Mouse (Mus musculus) layer of hippocampus, adult 9-11 months (tissue): ENCODE results near the gene Edem1.

ENCODE experiments used
- DNase-seq: peaks from one replicate; pipeline ENCODE4 v3.0.0; 2022

Gene Edem1

GRCm38 (mm10) chr6:108876052-108876451 is 47.6 kb downstream of the Edem1 start:
- no peak for DNase-seq

DNA sequence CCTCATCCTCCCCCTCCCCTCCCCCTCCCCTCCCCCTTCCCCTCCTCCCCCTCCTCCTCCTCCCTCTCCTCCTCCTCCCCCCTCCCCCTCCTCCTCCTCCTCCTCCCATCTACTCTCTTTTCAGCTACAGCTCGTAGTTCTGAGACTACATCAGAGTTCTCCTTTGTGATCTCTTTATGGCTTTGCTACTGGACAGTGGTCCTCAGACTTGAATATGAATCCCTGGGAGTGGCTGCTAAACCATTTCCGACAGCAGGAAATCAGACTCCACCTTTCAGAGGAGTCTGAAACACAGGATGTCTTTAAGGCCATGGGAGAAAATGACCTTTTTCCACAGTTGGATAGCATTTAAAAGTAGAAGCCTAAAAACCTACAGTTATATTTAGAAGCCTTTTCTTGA is 48.0 kb downstream of the Edem1 start:
- DNase-seq, result no peak

GRCm38 (mm10) chr6:108880368-108881013 is 52.0 kb downstream of the Edem1 start:
- DNase-seq, result no peak

DNA sequence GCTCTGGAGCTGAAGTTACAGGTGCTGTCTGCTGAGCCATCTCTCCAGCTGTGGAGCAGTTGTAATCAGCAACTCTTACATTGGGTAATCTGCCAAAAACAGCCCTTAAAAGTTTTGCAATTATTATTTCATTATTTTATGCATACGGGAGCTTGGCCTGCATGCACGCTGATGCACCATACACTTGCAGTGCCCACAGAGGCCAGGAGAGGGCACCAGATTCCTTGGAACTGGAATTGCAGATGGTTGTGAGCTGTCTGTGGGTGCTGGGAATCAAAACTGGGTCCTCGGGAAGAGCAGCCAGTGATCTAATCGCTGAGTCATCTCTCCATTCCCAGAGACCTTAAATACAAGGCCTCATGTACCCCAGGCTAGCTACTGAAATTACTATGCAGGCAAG is 52.6 kb downstream of the Edem1 start:
- DNase-seq, result no peak

DNA sequence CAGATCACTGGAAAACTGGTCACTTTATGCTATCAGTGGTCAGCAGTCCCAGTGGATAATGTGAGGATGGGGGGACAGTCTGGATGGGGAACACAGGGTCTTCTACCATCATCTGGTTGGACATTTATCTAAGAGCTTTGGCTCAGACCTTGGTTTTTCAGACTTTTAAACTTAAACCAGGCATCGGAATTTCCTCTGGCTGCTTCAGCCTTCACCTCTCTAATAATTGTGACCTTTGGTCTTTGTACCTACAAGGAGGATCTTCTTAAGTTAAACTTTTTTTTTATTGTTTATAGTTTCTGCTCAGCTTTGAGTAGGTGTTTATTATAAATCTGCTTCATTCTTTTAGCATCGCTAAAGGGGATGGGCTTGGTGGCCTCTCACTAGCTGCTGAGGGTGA is 55.4 kb downstream of the Edem1 start:
- no peak for DNase-seq

DNA sequence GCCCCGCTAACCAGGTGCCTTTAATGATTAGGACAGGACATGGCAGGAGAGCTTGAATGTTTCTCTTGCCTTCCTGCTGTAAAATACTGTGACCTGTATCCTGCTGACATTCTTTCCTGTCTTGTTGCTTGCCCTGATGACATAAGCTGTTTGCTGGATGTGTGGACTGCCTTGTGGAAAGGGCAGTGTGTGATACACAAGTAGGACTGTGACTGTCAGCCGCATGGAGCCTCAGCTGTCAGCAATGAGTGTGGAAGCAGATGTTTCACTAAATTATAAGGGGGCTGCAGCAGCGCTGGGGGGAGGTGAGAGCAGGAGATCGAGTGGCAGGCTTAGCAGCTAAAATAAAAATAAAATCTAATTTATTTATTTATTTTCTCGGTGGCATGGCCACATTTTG is 56.2 kb downstream of the Edem1 start:
- DNase-seq, result no peak

DNA sequence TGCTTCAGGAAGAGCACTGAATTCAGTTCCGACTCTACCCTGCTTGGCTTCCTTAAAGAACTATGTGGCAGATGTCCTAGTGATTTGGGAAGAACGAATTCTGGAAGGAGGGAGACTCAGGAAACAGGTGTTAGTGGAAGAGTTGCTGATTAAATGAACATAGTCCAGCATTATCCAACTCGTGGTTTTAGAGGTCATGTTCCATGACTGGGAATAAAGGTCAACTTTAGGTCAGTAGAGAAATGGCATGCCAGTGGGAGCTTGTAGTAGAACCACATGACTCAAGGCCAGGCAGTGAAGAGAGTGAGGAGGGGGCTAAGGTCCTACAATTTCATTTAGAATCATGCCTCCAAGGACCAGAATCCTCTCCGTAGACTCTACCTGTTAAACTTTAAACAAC is 57.9 kb downstream of the Edem1 start:
- no peak for DNase-seq

DNA sequence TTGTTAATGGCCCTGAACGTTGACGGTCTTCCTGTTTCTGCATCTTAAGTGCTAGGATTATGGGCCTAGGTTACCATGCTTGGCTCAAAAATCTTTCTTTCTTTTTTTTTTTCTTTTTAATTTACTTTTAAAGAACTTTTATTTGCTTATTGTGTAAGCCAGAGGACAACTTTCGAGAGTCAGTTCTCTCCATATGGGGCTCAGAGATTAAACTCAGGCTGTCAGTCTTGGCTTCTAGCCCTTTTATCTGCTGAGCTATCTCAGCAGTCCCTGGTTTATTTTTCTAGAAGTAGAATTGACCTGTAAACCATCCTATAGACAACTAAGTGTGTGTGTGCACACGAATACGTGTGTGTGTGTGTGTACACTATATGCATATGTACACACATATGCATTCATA is 64.1 kb downstream of the Edem1 start:
- no peak for DNase-seq

GRCm38 (mm10) chr6:108895129-108895528 is 66.7 kb downstream of the Edem1 start:
- no peak for DNase-seq

DNA sequence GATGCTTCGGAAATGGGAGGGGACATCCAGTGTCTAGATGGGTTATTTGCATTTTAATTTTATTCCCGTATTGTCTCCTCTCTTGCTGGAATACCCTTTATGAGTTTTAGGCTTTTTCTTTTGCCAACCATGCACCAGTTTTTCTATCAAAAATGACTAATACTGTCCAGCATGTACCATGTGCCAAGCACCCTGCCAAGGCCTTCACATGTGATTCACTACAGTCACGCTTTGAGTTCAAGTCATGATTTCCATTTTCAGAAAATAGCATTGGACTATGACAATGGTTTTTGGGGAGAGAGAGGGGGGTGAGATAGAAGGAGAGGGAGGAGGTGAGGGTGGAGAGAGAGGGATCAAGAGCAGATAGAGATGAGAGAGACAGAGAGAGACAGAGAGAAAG is 67.5 kb downstream of the Edem1 start:
- no peak for DNase-seq

GRCm38 (mm10) chr6:108896525-108897087 is 68.2 kb downstream of the Edem1 start:
- peak; percentile 8 for DNase-seq

DNA sequence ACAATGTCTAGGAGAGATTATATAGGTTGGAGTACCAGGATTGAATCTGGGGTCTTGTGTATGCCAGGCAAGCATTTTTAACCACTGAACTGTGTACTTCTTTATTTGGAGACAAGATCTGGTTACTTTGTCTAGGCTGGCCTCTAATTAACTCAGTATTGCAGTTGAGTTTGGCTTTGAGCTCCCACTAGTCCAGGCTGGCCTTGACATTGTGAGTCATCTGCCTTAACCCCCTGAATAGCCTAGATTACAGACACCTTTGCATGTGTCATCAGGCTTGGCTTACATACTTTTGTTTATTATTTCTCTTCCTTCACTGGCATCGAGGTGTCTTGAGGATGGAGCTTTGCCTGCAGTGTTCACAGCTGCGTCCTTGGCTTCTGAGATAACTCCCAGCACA is 70.8 kb downstream of the Edem1 start:
- DNase-seq, result no peak

DNA sequence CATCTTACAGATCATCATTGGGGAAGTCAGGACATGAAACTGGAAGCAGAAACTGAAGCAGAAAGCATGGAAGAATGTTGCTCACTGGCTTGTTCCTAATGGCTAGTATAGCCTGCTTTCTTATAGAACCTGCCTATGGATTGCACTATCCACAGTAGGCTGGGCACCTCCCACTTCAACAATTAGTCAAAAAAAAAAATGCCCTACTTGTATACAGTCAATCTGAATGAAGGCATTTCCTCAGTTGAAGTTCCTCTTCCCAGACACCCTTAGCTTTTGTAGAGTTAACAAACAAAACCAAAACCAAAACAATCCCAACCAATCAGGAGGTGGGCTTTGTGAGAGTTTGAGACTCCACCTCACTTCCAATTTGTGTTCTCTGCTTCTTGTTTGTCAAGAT is 73.7 kb downstream of the Edem1 start:
- DNase-seq, result no peak

DNA sequence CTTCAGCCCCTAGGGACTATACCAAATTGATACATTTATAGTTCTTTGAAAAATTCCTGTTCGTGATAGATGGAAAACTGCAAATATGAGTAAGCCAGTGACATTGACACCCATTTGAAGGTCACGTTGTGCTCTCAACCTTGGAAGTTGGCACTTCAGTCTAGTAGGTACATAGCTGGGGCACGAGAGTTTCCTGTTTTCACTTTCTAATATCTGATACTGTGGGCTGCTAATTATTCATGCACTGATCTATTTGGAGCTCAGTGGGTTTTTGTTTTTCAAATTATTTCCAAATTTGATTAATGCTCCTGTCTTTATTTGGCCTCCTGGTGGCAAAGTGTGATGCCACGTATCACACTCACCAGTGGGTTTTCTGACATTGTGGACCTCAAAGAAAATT is 74.8 kb downstream of the Edem1 start:
- DNase-seq, result no peak

- DNase-seq, result no peak
Measured at GRCm38 (mm10) chr6:108906539-108906938, 78.1 kb downstream of the Edem1 start.
